Mouse (Mus musculus): ENCODE results near the gene Hbq1a.
"Not testable (repeated sequence)": the region's sequence is repeated elsewhere in the genome, so short reads cannot be mapped to it uniquely, and the experiment has no call there.

Hbq1a gene

GRCm38 (mm10) chr11:32285031-32285775 is 14.7 kb upstream of the Hbq1a start:
- no peak for DNase-seq

DNA sequence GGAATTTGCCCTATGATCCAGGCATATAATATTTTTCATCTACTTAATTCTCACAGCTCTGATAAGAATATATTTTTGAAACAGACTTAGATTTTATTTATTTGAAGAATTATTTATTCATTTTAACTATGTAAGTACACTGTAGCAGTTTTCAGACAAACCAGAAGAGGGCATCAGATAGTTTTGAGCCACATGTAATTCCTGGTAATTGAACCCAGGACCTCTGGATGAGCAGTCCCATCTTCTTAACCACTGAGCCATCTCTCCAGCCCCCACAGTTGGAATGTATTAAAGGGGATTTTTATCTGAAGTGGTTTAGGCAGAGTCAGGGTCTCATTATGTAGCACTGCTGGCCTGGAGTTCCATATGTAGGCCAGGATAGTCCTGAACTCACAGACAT is 14.0 kb upstream of the Hbq1a start:
- DNase-seq, result not testable (repeated sequence)

DNA sequence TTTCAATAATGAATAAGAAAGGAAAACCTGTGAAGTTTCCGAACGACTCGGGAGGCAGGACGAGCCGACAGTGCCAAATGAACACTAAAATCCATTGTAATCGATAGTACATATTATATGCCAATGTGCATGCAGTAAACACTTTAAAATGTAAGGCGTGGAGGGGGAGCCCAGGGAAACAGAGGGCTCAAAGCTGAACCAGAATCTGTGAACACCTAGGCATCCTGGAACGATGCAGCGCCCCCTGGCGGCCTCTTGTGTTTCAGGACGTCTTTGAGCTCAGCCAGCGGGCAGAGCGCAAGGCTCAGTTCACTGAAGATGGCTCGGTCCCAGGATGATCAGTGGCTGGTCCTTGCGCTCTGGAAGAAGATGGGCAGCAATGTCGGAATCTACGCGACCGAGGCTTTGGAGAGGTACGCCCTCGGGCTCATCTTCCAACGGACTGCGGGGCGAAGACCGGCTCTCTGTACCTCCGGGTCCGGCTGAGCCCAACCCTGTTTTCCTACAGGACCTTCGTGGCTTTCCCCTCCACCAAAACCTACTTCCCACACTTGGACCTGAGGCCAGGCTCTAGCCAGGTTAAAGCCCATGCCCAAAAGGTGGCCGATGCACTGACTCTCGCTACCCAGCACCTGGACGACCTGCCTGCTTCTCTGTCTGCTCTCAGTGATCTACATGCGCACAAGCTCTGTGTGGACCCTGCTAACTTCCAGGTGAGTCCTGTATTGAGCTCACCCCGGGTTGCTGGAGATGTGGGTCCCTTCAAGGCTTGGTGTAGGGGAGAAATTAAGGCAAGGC is 13.0 kb upstream of the Hbq1a start, which contains the start of gene Hbq1b:
Gene Hbq1b (plus strand): TSS at position 271 of the 798 bp plus-strand sequence.
- DNase-seq, result peak; percentile 80 to 89

GRCm38 (mm10) chr11:32287493-32287825 is 12.4 kb upstream of the Hbq1a start:
- DNase-seq, result no peak

GRCm38 (mm10) chr11:32292819-32293218 is 7.0 kb upstream of the Hbq1a start:
- DNase-seq, result not testable (repeated sequence)

GRCm38 (mm10) chr11:32293479-32293878 is 6.4 kb upstream of the Hbq1a start:
- not testable (repeated sequence) for DNase-seq

GRCm38 (mm10) chr11:32296203-32296602 is 3.7 kb upstream of the Hbq1a start, which contains the start of gene Hba-a2:
Gene Hba-a2 (plus strand): TSS chr11:32296489.
- not testable (repeated sequence) for DNase-seq

- not testable (repeated sequence) for DNase-seq
These were observed 2.5 kb upstream of the Hbq1a start for GRCm38 (mm10) chr11:32297417-32297816.

- DNase-seq, result no peak
These were observed 1.9 kb upstream of the Hbq1a start for GRCm38 (mm10) chr11:32297866-32298531.

DNA sequence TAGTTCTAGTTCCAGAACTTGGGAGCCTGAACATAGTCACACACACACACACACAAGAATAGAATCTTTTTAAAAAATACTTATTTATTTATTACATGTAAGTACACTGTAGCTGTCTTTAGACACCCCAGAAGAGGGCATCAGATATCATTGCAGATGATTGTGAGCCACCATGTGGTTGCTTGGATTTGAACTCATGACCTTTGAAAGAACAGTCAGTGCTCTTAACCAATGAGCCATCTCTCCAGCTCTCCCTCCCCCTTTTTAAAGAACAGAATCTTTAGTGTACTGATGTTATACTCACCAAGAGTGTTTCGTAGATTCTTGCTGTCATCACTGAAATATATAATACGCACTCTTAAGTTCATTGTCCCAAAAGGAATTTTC is 1.3 kb upstream of the Hbq1a start:
- no peak for DNase-seq

DNA sequence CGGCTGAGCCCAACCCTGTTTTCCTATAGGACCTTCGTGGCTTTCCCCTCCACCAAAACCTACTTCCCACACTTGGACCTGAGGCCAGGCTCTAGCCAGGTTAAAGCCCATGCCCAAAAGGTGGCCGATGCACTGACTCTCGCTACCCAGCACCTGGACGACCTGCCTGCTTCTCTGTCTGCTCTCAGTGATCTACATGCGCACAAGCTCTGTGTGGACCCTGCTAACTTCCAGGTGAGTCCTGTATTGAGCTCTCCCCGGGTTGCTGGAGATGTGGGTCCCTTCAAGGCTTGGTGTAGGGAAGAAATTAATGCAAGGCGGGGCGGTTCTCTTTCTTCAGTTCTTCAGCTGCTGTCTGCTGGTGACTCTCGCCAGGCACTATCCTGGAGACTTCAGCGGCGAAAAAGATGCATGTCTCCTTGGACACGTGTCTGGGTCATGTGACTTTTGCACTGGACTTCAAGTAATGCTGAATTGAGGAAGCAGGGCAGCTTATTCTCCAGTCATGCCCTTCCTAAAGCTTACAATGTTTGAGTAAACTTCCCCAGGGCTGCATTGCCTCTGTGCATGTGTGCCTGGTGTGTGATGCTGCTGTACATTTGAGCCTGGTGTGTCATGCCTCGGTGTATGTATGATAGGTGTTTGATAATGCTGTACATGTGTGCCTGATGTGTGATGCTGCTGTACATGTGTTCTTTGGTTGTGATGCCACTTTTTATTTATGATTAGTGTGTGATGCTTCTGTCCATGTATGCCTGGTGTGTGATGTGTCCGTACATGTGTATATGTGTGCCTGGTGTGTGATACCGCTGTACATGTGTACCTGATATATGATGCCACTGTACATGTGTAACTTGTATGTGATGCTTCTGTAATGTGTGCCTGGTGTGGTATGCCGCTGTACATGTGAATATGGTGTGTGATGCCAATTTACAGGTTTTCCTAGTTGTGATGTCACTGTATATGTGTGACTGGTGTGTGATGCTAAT is 704 bp downstream of the Hbq1a start:
- DNase-seq, result no peak

GRCm38 (mm10) chr11:32301506-32301905 is 1.6 kb downstream of the Hbq1a start:
- no peak for DNase-seq

DNA sequence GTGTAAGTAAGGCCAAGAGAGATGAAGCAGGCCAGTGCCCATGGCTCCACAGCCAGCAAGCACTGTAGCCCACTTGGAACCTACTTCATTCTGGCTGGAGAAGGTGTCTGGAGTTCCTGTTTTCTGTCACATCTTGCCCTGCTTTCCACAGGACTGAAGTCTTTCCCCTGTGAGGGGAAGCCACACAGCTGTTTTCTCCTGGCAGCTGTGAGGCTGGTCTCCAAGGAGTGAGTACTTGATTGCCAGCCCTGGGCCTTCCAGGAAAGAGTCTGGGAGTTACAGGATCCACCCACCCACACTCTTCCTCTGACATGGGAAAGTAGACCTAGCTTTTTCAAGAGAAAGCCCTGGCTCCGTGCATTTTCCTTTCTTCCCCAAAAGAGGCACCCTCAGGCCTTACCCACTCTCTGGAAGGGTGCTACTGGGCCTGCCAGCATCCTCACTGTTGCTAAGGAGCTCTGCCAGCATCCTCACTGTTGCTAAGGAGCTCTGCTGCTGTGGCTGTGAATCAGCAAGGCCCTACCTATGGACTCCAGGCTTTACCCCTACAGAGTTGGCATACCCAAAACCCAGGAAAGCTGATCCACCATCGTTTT is 3.1 kb downstream of the Hbq1a start:
- no peak for DNase-seq

GRCm38 (mm10) chr11:32303455-32303854 is 3.6 kb downstream of the Hbq1a start:
- DNase-seq, result no peak

DNA sequence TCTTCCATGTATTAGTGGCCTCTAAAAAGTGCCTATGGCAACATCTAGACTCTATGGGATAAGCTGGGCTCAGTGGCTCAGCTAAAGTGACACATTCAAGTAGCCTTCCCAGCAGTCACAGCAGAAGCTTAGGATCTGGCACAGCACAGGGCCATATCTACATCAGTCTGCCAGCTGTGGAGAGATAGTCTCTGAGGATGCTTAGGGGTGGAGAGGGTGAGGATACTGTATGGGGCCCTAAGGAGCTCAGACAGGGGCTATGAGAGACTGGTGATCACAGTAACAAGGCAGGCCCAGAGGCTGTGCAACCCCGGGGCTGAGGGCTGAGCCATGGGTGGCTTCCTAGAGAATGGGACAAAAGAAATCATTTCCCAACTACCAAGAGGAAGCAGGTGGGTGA is 7.1 kb downstream of the Hbq1a start:
- DNase-seq, result no peak

DNA sequence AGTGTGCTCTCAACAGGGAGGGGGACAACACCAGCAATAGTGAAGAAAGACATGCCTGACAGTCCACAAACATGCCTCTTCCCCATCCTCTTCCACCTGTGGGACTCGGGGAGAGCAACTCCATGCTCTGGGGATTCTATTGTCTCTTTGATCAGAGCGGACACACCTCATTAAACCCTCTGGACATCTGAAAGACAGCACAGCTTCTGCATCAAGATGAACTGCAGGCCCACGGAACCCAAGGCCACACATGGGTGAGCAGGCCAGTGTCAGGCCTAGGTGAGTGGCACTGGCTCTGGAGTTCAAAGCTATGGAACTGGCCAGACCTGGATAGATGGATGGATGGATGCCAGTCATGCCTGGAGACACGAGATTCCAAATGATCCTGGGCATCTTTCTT is 9.6 kb downstream of the Hbq1a start:
- DNase-seq, result no peak

- no peak for DNase-seq
These were observed 10.1 kb downstream of the Hbq1a start for GRCm38 (mm10) chr11:32309928-32310327.

GRCm38 (mm10) chr11:32316009-32316408 is 16.1 kb downstream of the Hbq1a start:
- no peak for DNase-seq

GRCm38 (mm10) chr11:32320507-32321195 is 20.8 kb downstream of the Hbq1a start:
- no peak for DNase-seq

DNA sequence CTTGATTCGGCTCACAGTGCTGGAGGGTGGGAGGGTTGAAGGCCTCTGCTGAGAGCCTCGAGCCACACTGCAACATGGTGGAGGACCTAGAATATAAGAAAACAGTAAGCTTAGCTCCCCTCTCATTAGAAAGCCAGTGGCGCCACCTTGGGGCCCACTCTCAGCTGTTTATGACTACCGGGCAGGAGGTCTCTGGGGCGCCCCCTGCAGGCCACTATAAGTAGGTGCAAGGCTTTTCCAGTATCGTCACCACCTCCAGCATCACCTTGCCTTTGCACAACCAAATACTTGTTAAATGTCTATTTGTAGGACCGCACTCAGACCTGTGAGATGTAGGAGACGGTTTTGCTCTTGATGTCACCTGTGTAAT is 21.3 kb downstream of the Hbq1a start:
- DNase-seq, result peak; percentile 74 to 75

DNA sequence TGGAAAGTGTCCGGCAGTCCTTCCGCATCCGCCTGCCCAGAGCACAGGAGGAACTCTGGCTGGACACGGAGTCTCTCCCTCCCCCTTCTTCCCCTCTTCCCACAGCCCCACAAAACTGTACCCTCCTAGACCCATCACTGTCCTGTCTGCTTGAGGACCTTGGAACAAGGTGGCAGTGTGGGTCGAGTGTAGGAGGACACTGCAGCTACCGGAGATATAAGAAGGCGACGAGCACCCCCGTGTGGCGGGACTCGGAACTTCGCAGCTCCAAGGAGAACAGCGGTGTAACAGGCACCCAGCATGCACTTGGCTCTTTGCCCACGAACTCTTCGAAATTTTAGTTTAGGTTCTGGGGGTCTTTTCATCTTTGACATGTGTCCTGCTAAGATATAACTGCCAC is 24.7 kb downstream of the Hbq1a start:
- peak; percentile 87 to 95 for DNase-seq
